Mouse (Mus musculus) embryo, embryonic 11 days (tissue): ENCODE results near the gene Nmur1.

ENCODE experiments used
- DNase-seq: peaks from one replicate; pipeline ENCODE4 v3.0.0-alpha.2; 2015

Gene Nmur1

DNA sequence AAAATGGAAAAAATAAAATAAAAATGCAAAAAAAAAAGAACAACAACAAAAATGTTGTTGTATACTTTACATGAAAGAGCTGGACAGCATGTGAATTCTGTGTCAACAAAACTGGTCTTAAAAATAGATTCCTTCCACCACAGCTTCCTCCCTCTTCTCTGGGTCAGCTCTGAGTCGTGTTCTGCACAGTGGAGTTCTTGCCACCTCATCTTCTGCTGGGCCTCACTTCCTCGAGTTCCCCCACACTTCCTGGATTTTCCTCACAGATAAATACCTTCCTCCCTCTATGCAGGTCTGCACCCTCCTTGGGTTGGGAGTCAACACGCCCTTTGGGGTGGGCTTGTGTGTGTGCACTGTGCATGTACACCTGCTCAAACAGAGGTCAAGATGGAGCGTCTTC is 19.7 kb downstream of the Nmur1 start:
- DNase-seq = no peak

DNA sequence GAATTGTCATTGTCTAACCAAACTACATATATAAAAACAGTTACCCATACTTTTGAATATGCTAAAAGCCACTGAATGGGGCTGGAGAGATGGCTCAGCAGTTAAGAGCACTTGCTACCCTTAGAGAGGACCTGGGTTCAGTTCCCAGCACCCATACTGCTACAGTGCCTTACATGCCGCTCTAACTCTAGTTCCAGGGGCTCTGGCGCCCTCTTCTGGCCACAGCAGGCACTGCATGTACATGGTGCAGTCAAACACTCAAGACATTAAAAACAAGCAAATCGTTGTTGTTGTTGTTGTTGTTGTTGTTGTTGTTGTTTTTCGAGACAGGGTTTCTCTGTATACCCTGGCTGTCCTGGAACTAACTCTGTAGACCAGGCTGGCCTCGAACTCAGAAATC is 21.2 kb downstream of the Nmur1 start:
- DNase-seq = no peak

- no peak for DNase-seq
Observed at GRCm38 (mm10) chr1:86400096-86400754, 25.8 kb downstream of the Nmur1 start.

DNA sequence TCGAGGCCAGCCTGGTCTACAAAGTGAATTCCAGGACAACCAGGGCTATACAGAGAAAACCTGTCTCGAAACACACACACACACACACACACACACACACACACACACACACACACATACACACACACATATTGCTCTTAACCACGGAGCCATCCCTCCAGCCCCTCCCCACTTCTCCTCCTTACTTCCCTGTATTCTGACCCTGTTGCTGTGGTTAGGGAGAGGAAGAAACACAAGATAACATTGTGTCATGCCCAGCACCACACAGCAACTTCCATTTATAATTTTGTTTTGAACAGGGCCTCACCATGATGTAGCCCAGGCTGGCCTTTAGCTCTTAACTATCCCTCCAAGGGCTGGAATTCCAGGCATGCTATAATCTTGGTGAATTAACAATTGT is 26.7 kb downstream of the Nmur1 start:
- no peak for DNase-seq

- peak; percentile 64 for DNase-seq
Observed at GRCm38 (mm10) chr1:86398222-86398621, 27.8 kb downstream of the Nmur1 start.

- no peak for DNase-seq
Observed at GRCm38 (mm10) chr1:86397621-86398020, 28.4 kb downstream of the Nmur1 start.

GRCm38 (mm10) chr1:86395897-86396296 is 30.1 kb downstream of the Nmur1 start:
- DNase-seq = no peak

DNA sequence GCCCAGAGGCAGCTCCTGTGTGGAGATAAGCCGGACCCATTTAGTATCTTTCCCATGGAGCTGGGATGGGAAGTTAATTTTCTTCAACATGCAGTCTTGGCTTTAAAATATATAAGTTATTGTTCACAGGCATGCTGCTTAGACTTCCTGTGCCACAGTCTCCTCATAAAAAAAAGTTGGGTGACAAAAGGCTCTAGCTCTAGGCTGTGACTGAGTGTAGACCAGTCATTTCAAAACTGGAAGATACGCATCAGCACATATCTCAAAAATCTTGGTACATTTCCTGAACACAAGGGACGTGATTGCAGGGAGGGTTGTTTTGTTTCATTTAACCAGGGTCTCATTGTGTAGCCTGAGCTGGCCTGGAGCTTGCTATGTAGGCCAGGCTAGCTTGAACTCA is 31.8 kb downstream of the Nmur1 start:
- no peak for DNase-seq

DNA sequence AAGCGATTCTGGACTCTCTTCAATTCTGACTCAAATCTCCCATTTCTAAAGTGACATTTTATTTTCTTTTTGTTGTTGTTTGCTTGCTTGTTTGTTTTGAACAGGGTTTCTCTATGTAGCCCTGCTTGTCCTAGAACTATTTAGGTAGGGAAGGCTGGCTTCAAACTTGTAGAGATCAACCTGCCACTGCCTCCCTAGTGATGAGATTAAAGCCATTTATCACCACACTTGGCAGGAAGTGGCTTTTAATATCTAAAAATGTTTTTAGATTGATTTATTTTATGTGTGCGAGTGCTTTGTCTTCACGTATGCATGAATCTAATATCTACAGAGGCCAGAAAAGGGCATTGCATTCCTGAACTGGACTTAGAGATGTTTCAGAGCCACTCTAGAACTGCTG is 32.8 kb downstream of the Nmur1 start:
- DNase-seq = no peak

- DNase-seq = no peak
Observed at GRCm38 (mm10) chr1:86391425-86391824, 34.6 kb downstream of the Nmur1 start.

DNA sequence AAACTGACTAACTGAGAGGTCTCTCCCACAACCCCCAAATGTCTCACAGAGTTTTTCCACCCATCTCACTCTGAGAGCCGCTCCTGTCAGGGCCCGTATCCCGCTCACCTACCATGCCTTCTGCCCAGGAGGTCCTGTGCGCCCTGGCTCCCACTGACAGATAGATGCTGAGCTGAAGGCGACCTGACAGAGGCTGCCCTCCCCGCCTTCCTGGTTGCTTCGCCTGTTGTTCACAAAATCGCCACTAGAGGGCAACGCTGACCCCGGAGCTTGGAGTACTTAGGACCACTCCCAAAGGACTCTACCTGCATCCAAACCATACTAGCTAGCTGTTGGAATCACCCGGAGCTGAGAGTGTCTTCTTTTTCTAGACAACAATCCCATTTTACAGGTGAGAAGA is 36.8 kb downstream of the Nmur1 start:
- DNase-seq = peak; percentile 80

DNA sequence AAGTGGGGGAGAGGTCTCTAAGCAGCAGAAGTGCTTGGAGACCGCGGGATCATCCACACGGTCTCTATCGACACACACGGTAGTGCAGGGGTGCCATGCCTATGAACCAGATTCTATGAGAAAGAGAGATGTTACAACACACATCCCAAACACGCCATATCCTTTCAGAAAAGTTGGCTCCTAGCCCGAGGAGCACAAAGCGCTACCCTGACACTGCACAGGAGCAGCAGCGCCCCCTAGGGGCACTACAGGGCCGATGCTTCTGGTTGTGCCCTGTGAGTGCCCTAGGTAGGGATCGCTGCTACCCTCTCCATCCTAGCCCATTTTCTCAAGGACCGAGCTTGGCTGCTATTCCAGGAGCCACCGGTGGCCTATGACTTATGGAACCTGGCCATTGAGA is 45.0 kb downstream of the Nmur1 start:
- DNase-seq = peak; percentile 59

- no peak for DNase-seq
Observed at GRCm38 (mm10) chr1:86379161-86379569, 46.9 kb downstream of the Nmur1 start.

DNA sequence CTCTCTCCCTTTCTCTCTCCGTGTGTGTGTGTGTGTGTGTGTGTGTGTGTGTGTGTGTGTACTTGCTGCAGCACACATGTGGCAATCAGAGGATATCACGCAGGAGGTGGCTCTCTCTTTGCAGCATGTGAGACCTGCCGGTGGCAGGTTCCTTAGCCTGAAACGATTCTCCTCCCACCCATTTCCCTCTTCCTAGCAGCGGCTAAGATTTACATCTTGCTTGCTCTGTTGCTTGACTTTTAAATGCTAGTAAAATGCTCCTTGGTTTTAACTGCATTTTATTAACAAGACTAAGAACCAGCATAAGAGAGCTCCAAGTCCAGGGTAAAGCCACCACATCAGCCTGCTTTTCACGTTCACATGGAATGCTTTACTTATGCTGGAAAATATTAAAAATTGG is 47.4 kb downstream of the Nmur1 start:
- no peak for DNase-seq

GRCm38 (mm10) chr1:86376354-86376753 is 49.7 kb downstream of the Nmur1 start:
- no peak for DNase-seq

GRCm38 (mm10) chr1:86371997-86372396 is 54.0 kb downstream of the Nmur1 start:
- peak; percentile 67 for DNase-seq

GRCm38 (mm10) chr1:86368086-86368485 is 57.9 kb downstream of the Nmur1 start:
- DNase-seq = no peak

DNA sequence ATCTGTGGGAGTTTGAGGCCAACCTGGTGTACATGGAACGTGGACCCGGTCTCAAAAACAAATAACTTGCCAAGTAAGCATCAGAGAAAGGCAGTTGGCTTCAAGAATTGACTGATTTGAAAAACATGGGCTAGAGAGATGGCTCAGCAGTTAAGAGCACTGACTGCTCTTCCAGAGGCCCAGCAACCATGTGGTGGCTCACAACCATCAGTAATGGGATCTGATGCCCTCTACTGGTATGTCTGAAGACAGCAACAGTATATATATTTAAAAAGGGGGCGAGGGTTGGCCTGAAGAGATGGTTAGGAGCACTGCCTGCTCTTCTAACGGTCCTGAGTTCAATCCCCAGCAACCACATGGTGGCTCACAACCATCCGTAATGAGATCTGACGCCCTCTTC is 62.4 kb downstream of the Nmur1 start:
- DNase-seq = peak; percentile 68

DNA sequence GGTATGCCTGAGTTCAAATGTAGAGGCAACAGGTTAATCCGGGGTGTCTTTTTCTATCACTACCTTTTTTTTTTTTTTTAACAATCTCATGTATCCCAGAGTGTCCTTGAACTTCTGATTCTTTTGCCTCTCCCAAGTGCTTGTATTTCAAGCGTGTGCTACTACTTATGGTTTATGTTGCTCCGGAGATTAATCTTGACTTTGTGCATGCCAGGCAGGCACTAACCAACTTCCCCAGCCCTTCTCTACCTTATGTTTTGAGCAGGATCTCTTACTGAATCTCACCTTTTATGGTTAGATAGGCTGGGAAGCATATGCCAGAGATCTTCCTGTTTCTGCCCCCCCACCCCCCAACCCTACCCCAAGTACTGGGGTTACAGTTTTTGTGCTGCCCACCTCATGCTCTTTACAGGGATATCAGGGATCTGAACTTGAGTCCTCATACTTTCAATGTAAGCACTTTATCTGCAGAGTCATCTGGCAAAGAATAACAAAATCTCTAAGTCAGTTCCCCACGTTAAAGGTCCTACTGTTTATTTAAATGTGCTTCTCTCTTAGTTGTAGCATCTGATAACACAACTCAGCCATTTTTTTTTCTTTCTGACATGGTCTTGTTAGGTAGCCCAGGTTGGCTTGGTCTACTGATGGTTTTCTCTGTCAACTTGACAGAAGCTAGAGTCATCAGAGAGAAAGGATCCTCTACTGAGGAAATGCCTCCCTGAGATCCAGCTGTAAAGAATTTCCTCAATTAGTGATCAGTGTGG is 64.0 kb downstream of the Nmur1 start:
- DNase-seq = no peak

DNA sequence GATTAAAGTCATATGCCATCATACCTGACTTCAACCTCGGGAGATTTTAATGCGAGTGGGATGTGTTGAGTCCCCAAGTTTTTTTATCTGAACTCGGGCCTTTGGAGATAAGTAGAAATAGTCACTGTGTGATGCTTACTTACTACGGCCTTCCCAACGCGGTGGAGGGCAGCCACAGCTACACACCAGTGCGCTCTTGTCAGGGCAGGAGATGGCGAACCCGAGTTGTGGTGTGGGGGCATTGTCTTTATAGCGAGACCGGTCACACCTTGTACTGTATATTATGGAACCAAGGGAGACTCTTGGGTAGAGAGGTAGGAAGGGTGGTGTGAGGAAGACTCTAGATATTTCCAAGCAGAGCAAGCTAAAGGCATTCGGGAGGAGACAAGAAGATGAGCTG is 65.6 kb downstream of the Nmur1 start:
- no peak for DNase-seq

- DNase-seq = no peak
Observed at GRCm38 (mm10) chr1:86359798-86360179, 66.2 kb downstream of the Nmur1 start.

DNA sequence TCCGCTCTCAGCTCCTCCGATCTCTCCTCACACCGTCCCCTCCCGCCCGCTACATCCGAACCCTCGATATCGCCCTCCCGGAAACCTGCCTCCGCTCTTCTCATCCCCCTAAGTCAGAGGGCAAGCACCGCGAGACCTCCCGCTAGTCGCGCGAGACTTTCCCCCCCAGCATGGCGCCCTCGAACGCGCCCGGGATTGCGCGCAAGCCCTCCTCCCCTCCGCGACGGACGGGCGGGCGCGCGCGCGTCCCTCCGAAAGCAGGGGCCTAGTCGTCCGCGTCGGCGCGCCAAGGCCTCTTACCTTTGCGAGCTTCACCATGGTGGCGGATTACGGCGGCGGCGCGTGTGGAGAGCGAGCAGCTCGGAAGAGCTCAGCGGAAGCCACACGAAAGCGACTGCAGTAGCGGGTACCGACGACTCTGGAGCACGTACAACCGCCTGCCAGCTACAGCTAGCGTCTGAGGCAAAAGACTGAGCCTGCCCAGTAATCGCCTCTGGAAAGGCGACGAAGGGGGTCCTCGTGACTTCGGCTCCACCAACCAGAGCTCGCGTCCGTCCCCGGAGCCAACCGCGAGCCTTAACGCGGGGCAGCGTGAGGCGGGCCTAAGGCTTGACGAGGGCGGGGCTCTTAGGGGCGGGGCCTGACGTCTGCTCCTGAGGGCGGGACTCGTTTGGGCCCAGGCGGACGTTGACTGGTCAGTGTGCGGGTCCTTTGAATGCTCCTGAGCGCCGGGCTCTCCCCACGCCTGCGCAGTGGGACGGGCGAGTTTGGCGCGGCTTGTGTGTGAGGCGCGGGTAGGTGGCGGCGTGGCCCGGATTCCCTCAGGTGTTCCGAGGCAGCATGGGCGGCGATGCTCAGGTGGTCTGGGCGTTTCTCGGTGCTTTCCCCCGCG is 66.9 kb downstream of the Nmur1 start, which contains the start of gene Ncl:
TSS of gene Ncl (minus strand) at position 495 of the 892 bp plus-strand sequence.
- peak; percentile 100 for DNase-seq

DNA sequence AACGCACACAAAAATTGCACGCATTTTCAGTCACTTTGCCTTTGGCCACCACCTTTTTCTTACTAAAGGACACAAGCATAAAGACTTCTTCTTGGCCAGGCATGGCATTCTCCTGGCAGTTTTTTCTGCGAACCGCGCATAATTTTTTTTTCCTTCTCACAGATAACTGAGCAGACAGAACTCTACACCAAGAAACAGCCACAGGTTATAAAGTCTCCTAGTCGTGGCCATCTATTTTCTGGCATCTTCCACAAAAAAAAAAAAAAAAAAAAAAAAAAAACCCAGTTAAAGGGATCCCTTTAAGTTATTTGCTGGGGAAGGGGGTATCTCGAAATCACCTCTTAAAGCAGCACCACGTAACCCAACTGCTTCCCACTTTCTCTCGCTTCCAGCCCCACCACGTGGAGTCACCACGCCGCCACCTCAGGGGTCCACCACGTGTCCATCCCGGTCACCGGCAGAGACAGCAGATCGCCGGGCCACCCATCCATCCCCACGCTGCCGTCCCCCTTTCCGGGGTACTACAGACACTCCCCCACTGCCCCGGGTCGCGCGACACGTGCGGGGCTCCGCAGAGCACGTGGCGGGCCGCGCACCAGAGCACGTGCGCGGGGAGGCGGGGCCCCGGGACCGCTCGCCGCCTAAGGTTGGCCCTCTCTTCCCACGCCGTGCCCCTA is 67.7 kb downstream of the Nmur1 start:
- DNase-seq = no peak
